Mouse (Mus musculus): ENCODE data around the gene Nhlh1.

DNA sequence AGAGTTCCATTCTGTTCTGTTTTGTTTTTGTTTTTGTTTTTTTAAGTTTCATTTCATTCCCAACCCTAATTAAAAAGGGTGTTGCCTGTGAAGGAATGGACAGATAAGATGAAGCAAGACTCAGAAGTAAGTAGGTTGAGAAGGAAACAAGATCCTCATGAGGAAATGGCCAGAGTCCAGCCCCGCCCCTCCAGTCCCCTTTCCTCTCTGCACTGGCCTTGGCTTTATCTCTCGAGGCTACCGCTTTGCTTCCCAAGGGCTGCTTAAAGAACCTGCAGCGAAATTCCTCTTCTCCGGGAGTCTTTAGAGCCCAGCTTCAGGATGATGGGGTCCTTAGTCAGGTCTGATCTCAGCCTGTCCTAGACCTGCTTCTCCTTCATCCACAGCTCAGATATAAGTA, 20.6 kb upstream of the Nhlh1 start:
- no peak for TF ChIP-seq BHLHE40 (IDR thresholded peaks at IDR 0.05; ENCODE audit: borderline replicate concordance, low read depth, low read length)
- TF ChIP-seq CTCF (IDR thresholded peaks at IDR 0.05 in 2 of 3, conservative IDR thresholded peaks at IDR 0.05 in 1 of 3; ENCODE audit: control insufficient read depth in 1 of 3, insufficient read depth in 1 of 3, low read depth in 2 of 3, low read length in 3 of 3, poor library complexity in 1 of 3, severe bottlenecking in 1 of 3) = no peak
- TF ChIP-seq POLR2A (IDR thresholded peaks at IDR 0.05; ENCODE audit: control insufficient read depth in 1 of 2, insufficient read depth in 1 of 2, low read depth in 1 of 2, low read length in 2 of 2, poor library complexity in 1 of 2) = no peak
- TF ChIP-seq ZC3H11A (IDR thresholded peaks at IDR 0.05; ENCODE audit: low read depth, low read length) = no peak
- TF ChIP-seq GATA1 (IDR thresholded peaks at IDR 0.05; ENCODE audit: low read depth, low read length) = 0 out of 2 replicates have a peak, but pooled peaks have one; percentile 6
- no peak for TF ChIP-seq KAT2A (conservative IDR thresholded peaks at IDR 0.05; ENCODE audit: low read depth, low read length)
- TF ChIP-seq MEF2A (IDR thresholded peaks at IDR 0.05; ENCODE audit: extremely low read depth, insufficient replicate concordance, low read depth, low read length, poor library complexity, severe bottlenecking) = no peak
- TF ChIP-seq UBTF (IDR thresholded peaks at IDR 0.05; ENCODE audit: borderline replicate concordance, insufficient read depth, low read depth, low read length) = no peak
- no peak for TF ChIP-seq MAFK (IDR thresholded peaks at IDR 0.05; ENCODE audit: borderline replicate concordance, low read depth, low read length)
- no peak for TF ChIP-seq POLR2AphosphoS2 (IDR thresholded peaks at IDR 0.05; ENCODE audit: low read length)

All from MEL (cell line).